Mouse (Mus musculus) heart, adult 2 months (tissue): ENCODE results near the gene Gpbar1. TPM values are rescaled to one million over a fixed set of nuclear protein-coding genes. Genes with fewer than 3 reads are reported as not detected.

Experiments used
- DNase-seq, 2 experiments: peaks; one replicate each; pipeline ENCODE4 v3.0.0; 2021
- H3K27ac ChIP-seq: fragments of 200-600 bp; 2 replicates; pipeline ENCODE4 v1.8.1; 2022
- H3K27me3 ChIP-seq: fragments of 200-500 bp; 2 replicates; pipeline ENCODE4 v1.6.1; 2012; ENCODE audit warnings: mild to moderate bottlenecking, low read length, inconsistent platforms, mixed read lengths; ENCODE audit not compliant: control insufficient read depth, insufficient read depth
- H3K36me3 ChIP-seq: fragments of 200-500 bp; 2 replicates; pipeline ENCODE4 v1.6.1; 2012; ENCODE audit warnings: low read length, inconsistent platforms; ENCODE audit not compliant: control insufficient read depth, insufficient read depth
- H3K4me1 ChIP-seq: fragments of 200-500 bp; 2 replicates; pipeline ENCODE4 v1.6.1; 2011; ENCODE audit warnings: low read length; ENCODE audit not compliant: control insufficient read depth, insufficient read depth
- H3K4me3 ChIP-seq: fragments of 200-600 bp; 2 replicates; pipeline ENCODE4 v1.8.1; 2022
- H3K79me2 ChIP-seq: fragments of 200-500 bp; replicated peaks from 2 replicates; pipeline ENCODE4 v1.6.1; 2012; ENCODE audit warnings: mild to moderate bottlenecking, inconsistent platforms, low read length, moderate library complexity, mixed read lengths; ENCODE audit not compliant: control insufficient read depth, insufficient read depth
- H3K9ac ChIP-seq: fragments of 200-500 bp; 2 replicates; pipeline ENCODE4 v1.6.1; 2012; ENCODE audit warnings: low read depth, mild to moderate bottlenecking, control low read depth, inconsistent platforms, low read length, mixed read lengths
- CTCF ChIP-seq: fragments of 200-600 bp; IDR thresholded peaks from 2 replicates; pipeline ENCODE4 v1.8.1; 2022; ENCODE audit warnings: antibody characterized with exemption, mild to moderate bottlenecking, moderate library complexity
- EP300 ChIP-seq: fragments of 200-500 bp; IDR thresholded peaks from 2 replicates; pipeline ENCODE4 v1.6.1; 2011; ENCODE audit warnings: low read depth, low read length, control low read depth; ENCODE audit not compliant: insufficient read depth
- POLR2A ChIP-seq: fragments of 200-500 bp; IDR thresholded peaks from 2 replicates; pipeline ENCODE4 v1.6.1; 2011; ENCODE audit warnings: mild to moderate bottlenecking, low read depth, low read length, control low read depth; ENCODE audit not compliant: insufficient read depth
- WGBS: fragments of 180-500 bp; shearing (Covaris S2); methylation state at CpG from one replicate; pipeline ENCODE4 v1.1.7; 2018; 5-methylcytosine and 5-hydroxymethylcytosine counted together
- intact Hi-C: fragments of 180-260 bp; cut with DNase I; formaldehyde crosslinking; loops from one replicate; pipeline ENCODE4 v1.15.1; 2025
- polyA plus RNA-seq: library from polyadenylated mRNA; depleted of rRNA; stranded (reverse); fragments of >200 nt; gene quantifications from 2 replicates; pipeline ENCODE4 v1.2.3, GENCODE M21; 2012
- total RNA-seq, 2 experiments: library from RNA; stranded (reverse); gene quantifications; 2 replicates each; pipeline ENCODE4 v1.2.3; 2021

Gpbar1 gene
- total and polyA plus RNA-seq, 3 experiments: 0.14 TPM; not detected in 2

DNA sequence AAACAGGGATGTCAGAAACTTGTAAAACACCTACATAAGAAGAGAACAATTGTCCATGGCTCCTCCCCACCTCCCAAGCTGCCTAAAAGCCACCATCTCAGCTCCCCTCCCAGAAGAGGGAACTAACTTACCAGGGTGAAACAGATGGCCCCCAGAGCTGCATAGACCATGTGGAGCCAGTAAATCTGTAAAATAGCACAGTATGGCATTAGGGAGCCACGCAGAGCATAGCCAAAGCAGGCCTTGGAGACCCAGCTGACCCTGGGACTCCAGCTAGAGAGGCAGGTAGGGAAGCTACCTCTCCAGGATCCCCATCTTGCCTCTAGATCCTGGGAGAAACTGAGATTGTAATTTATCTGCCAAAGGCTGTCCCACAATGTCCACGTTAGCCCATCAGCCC is 11.4 kb downstream of the Gpbar1 start:
- 58% methylated on average over 2 of the region's 2 CpGs for WGBS
- peaks cover 11% of the 10 kb centered on the region for H3K36me3 ChIP-seq
- no peak overlapping the region for H3K4me3 ChIP-seq
- peaks cover 35% of the 10 kb centered on the region for H3K4me1 ChIP-seq
- TF ChIP-seq EP300: no peak
- no peak for TF ChIP-seq CTCF
- TF ChIP-seq POLR2A: no peak
- H3K79me2 ChIP-seq: no peaks in the 10 kb centered on the region
- no peak overlapping the region for H3K9ac ChIP-seq
- no peaks in the 10 kb centered on the region for H3K27me3 ChIP-seq
- no peak for DNase-seq
- intact Hi-C loops: loop anchor here (5.0 kb wide), 1 partner anchor 218 kb away; the partner anchor contains the start of gene Cnot9
- peak overlapping the region; percentile 15 for H3K27ac ChIP-seq

DNA sequence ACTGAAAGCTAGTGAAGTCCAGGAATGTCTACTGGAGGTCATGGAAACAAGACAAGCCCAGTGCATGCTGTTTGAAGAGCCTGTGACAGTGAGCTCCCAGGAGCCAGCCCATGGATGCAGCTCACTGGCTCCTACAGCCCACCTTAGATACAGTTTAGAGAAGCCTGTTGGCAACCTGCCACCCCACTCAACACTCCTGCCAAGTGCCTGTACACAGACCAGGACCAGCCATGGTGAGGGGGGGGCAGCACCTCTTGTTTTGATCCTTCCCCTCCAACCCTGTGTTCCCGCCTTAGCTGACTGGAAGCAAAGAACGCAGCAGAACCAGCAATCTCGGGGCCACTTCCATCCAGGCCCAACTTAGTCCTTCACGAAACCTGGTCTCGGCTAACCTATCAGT is 11.8 kb downstream of the Gpbar1 start:
- WGBS: 54% methylated on average over 5 of the region's 5 CpGs
- 0 out of 2 replicates have a peak overlapping the region, but pooled peaks have one; percentile 3 for H3K9ac ChIP-seq
- peak overlapping the region; percentile 15 for H3K27ac ChIP-seq
- H3K4me3 ChIP-seq: no peak overlapping the region
- peak in 1 of 2 experiments; percentile 41 for DNase-seq
- no peaks in the 10 kb centered on the region for H3K27me3 ChIP-seq
- H3K4me1 ChIP-seq: peaks cover 39% of the 10 kb centered on the region
- no peak for TF ChIP-seq EP300
- no peak for TF ChIP-seq POLR2A
- no peak for TF ChIP-seq CTCF
- H3K79me2 ChIP-seq: no peaks in the 10 kb centered on the region
- intact Hi-C loops: no loop called here
- H3K36me3 ChIP-seq: peaks cover 15% of the 10 kb centered on the region

DNA sequence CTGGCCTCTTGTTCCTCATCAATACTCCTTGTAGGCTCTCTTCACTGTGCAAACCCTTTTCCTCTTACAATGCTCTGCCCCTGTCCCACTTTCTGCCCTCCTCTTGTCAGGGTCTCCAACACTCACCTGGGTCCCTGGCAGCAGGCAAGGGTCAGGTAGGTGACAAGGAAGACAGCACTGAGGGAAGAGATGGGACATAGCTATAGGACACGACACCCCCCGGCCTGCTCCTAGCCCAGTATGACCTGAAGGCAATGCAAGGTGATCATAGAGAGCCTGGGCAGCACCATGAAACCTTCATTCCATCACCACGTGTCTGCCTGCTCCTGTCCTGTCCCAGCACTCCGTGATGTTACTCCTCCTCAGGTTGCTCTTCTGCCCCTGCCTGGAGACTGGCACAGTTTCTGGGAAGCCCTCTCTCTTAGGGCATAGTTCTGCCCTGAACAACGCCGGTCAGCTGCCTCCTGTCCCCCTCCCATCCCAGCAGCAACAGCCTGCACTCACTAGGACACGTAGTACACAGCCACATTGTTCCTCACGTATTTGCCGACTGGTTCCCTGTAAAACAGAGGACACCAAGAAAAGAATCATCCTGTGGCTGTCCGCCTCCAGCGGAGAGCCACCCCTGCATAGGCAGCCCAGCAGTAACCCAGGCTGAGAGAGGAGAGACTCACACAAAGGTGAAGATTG is 14.1 kb downstream of the Gpbar1 start:
- no peak for TF ChIP-seq POLR2A
- no peak for TF ChIP-seq CTCF
- TF ChIP-seq EP300: no peak
- Histone ChIP-seq H3K79me2 (no peaks in the 10 kb centered on the region), H3K27ac (no peak overlapping the region), H3K27me3 (no peaks in the 10 kb centered on the region), H3K4me1 (peaks cover 55% of the 10 kb centered on the region), H3K9ac (no peak overlapping the region), H3K36me3 (peaks cover 15% of the 10 kb centered on the region), H3K4me3 (no peak overlapping the region)
- intact Hi-C loops: no loop called here
- DNase-seq: no peak
- 83% methylated on average over 11 of the region's 11 CpGs for WGBS

DNA sequence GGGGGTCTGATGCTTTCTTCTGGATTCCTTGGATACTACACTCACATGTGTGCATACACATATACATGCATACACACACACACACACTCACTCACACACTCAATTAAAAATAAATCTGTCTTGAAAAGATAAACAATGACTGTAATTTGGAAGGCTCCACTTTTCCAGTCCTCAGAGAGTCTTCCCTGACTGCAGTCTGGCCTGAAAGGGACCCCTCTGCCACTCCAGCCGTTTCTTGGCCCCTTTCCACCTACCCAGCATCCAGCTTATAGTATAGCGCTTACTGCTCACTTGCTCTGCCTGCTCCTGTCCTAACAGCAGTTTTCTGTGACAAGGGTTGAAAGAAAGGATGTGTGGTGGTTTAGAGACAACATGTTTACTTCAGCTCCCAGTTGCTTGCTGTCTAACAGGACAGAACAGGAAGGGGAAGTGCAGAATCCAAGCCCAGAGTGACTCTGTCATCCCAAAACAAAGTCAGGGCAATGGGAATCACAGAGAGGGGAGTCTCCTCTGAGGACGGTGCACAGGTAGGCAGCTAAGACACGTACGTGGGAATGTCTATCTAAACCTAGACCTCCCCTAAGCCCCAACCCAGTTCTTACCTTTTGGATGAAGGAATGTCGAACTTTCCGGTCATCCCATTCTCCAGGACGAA is 15.1 kb downstream of the Gpbar1 start:
- no peak for TF ChIP-seq POLR2A
- intact Hi-C loops: no loop called here
- Histone ChIP-seq H3K36me3 (peaks cover 16% of the 10 kb centered on the region), H3K27me3 (no peaks in the 10 kb centered on the region), H3K27ac (peak overlapping the region; percentile 61; the same call in 1 of the 2 replicates), H3K79me2 (no peaks in the 10 kb centered on the region), H3K9ac (no peak overlapping the region), H3K4me1 (peaks cover 64% of the 10 kb centered on the region), H3K4me3 (no peak overlapping the region)
- 66% methylated on average over 8 of the region's 8 CpGs for WGBS
- no peak for DNase-seq

DNA sequence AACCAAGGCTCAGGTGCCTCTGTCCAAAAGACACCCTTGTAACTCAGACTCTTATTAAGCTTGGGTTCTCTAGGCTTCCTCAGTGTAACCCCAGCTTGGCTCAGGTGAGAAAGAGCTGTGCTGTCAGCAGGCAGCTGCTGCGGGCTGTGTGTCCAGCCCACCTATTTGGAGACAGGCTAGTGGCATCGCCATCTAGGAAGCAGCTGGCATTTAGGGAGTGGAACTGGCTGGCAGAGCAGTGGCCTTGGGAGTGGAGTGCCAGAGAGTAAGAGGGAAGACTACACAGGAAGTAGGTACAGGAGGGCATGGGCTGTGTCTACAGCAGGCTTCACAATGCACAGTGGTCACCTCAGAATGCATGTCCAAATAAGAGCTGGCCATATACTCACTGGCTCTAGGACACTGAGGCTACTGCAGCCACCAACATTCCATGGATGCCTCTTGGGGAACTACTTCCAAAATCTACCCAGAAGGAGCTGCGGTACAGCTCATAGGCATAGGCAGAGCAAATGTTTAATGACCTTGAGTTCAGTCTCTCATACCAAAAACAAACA is 15.8 kb downstream of the Gpbar1 start:
- Histone ChIP-seq H3K4me1 (peaks cover 66% of the 10 kb centered on the region), H3K4me3 (no peak overlapping the region), H3K9ac (no peak overlapping the region), H3K36me3 (peaks cover 16% of the 10 kb centered on the region), H3K27ac (peak overlapping the region; percentile 61), H3K79me2 (no peaks in the 10 kb centered on the region), H3K27me3 (no peaks in the 10 kb centered on the region)
- no peak for TF ChIP-seq CTCF
- TF ChIP-seq POLR2A: no peak
- TF ChIP-seq EP300: no peak
- no peak for DNase-seq
- intact Hi-C loops: no loop called here
- WGBS: 48% methylated on average over 3 of the region's 3 CpGs

DNA sequence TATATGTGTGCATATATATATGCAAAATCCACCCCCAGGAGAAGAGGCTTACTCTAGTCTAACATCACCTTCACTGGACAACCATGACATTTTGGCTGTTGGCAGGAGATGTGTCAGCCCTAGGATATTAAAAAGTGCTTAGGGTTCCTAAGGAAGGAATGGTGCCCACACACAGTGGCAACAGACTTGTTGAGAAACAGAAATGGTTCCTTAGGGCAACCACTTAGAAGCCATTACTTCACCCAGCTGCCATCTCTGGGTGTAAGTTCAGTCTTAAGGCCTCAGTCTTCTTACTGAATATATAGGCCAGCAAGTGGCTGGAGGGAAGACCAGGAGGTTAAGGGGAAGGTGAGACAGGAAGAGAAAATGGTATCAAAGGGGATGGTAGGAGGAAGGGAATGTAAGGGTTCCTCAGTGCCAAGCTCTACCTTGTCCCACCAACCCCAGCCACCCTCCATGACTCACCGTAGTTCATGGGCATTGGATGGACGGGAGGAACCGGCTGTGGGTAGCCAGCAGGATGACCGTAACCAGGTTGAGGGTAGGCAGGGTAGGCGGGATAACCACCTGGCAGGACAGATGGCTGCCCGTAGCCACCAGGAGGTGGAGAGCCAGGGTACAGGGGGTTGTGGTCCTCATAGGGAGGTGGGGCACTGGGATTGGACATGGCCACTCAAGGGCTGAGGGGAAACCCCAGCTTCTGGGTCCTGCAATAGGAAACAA is 16.5 kb downstream of the Gpbar1 start:
- Histone ChIP-seq H3K27ac (peak overlapping the region; percentile 97), H3K27me3 (no peaks in the 10 kb centered on the region), H3K79me2 (no peaks in the 10 kb centered on the region), H3K4me3 (no peak overlapping the region), H3K36me3 (peaks cover 14% of the 10 kb centered on the region), H3K9ac (peak overlapping the region; percentile 42), H3K4me1 (peaks cover 64% of the 10 kb centered on the region)
- WGBS: 53% methylated on average over 6 of the region's 6 CpGs
- no peak for TF ChIP-seq CTCF
- TF ChIP-seq POLR2A: no peak
- no peak for TF ChIP-seq EP300
- intact Hi-C loops: no loop called here
- no peak for DNase-seq
